Mouse (Mus musculus) kidney, adult 2 months (tissue): ENCODE results near the gene Pibf1.

Source experiments
- CTCF ChIP-seq: fragments of 200-500 bp; conservative IDR thresholded peaks from 2 replicates; pipeline ENCODE4 v1.5.1; 2011; ENCODE audit warnings: low read depth, mild to moderate bottlenecking, control low read depth, low read length, moderate library complexity, mixed read lengths; ENCODE audit not compliant: insufficient read depth, insufficient read length
- POLR2A ChIP-seq: fragments of 200-500 bp; IDR thresholded peaks from one replicate; pipeline ENCODE4 v1.6.1; 2011; ENCODE audit warnings: low read depth, low read length, control low read depth

DNA sequence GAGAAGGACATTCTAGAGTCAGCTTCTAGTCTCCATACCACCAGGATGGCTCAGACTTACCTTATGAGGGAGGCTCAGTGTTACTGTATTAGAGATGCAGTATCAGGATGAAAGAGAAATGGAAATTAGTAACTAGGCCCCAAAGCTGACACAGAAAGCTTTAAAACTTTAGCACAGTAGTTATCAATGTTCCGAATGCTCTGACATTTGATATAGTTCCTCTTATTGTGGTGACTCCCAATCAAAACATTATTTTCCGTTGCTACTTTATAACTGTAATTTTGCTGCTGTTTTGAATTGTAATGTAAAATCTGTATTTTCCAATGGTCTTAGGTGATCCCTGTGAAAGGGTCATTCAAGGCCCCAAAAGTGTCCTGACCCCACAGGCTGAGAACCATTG is 7.4 kb downstream of the Pibf1 start:
- TF ChIP-seq CTCF = no peak
- TF ChIP-seq POLR2A = no peak
